Mouse (Mus musculus) stomach, embryonic 14.5 days (tissue): ENCODE results near the gene Fam124a. TPM values are rescaled to one million over a fixed set of nuclear protein-coding genes. Genes with fewer than 3 reads are reported as not detected.

Source experiments
- ATAC-seq: fragments of 200-750 bp; cut with Nextera tagmentation; 2 replicates; pipeline ENCODE4 v1.8.0; 2017; ENCODE audit warnings: low read depth, moderate TSS enrichment; ENCODE audit not compliant: insufficient number of reproducible peaks, insufficient read depth, low FRiP score
- H3K27ac ChIP-seq: fragments of 300-500 bp; sonication (generic); 2 replicates; pipeline ENCODE4 v1.5.1; 2014; ENCODE audit warnings: mild to moderate bottlenecking, low read length, moderate library complexity, mixed read lengths
- H3K27me3 ChIP-seq: fragments of 300-500 bp; sonication (generic); 2 replicates; pipeline ENCODE4 v1.6.1; 2014; ENCODE audit warnings: low read length, control low read depth, mixed read lengths; ENCODE audit not compliant: control insufficient read depth, insufficient read depth
- H3K36me3 ChIP-seq: fragments of 300-500 bp; sonication (generic); 2 replicates; pipeline ENCODE4 v1.6.1; 2014; ENCODE audit warnings: mild to moderate bottlenecking, control low read depth, low read length, moderate library complexity, mixed read lengths; ENCODE audit not compliant: control insufficient read depth, insufficient read depth
- H3K4me1 ChIP-seq: fragments of 300-500 bp; sonication (generic); 2 replicates; pipeline ENCODE4 v1.6.1; 2014; ENCODE audit warnings: low read length, control low read depth, mixed read lengths; ENCODE audit not compliant: control insufficient read depth, insufficient read depth
- H3K4me2 ChIP-seq: fragments of 300-500 bp; sonication (generic); replicated peaks from 2 replicates; pipeline ENCODE4 v1.6.1; 2014; ENCODE audit warnings: low read depth, low read length, control low read depth
- H3K4me3 ChIP-seq: fragments of 300-500 bp; sonication (generic); 2 replicates; pipeline ENCODE4 v1.5.1; 2014; ENCODE audit warnings: low read depth, low read length, control low read depth
- H3K9ac ChIP-seq: fragments of 300-500 bp; sonication (generic); replicated peaks from 2 replicates; pipeline ENCODE4 v1.6.1; 2014; ENCODE audit warnings: low read depth, mild to moderate bottlenecking, control low read depth, low read length, moderate library complexity, mixed read lengths
- H3K9me3 ChIP-seq: fragments of 300-500 bp; sonication (generic); 2 replicates; pipeline ENCODE4 v1.6.1; 2016; ENCODE audit warnings: low read depth, low read length, control low read depth; ENCODE audit not compliant: control insufficient read depth
- WGBS: fragments of 180-500 bp; shearing (Covaris S2); extraction: QIAGEN DNeasy Blood & Tissue Kit; methylation state at CpG from one replicate; pipeline ENCODE4 v1.1.7; 2014; 5-methylcytosine and 5-hydroxymethylcytosine counted together
- polyA plus RNA-seq: library from polyadenylated mRNA; unstranded; fragments of >200 nt; fragmentation: Nextera tagmentation; extraction: Ambion mirVana; gene quantifications from 2 replicates; pipeline ENCODE4 v1.2.1, GENCODE M21; 2014

Fam124a gene
- polyA plus RNA-seq, 1 experiment from 2014 or later: 3.5 TPM

- ATAC-seq: no peak
- Histone ChIP-seq H3K9ac (no peak overlapping the region), H3K9me3 (no peaks in the 10 kb centered on the region), H3K4me2 (no peak overlapping the region), H3K27me3 (no peaks in the 10 kb centered on the region), H3K36me3 (no peaks in the 10 kb centered on the region), H3K4me1 (no peaks in the 10 kb centered on the region), H3K4me3 (no peak overlapping the region), H3K27ac (no peak overlapping the region)
Measured at GRCm38 (mm10) chr14:62584637-62585036, 29.1 kb downstream of the Fam124a start.

GRCm38 (mm10) chr14:62585338-62585737 lies 29.8 kb downstream of the Fam124a start:
- H3K27ac ChIP-seq: no peak overlapping the region
- no peak overlapping the region for H3K4me3 ChIP-seq
- H3K9ac ChIP-seq: no peak overlapping the region
- no peaks in the 10 kb centered on the region for H3K36me3 ChIP-seq
- H3K27me3 ChIP-seq: no peaks in the 10 kb centered on the region
- H3K9me3 ChIP-seq: no peaks in the 10 kb centered on the region
- H3K4me1 ChIP-seq: no peaks in the 10 kb centered on the region
- H3K4me2 ChIP-seq: no peak overlapping the region
- no peak for ATAC-seq
- 34% methylated on average over 3 of the region's 3 CpGs for WGBS

- 72% methylated on average over 6 of the region's 6 CpGs for WGBS
- Histone ChIP-seq H3K27ac (no peak overlapping the region), H3K27me3 (no peaks in the 10 kb centered on the region), H3K4me1 (no peaks in the 10 kb centered on the region), H3K36me3 (no peaks in the 10 kb centered on the region), H3K9ac (no peak overlapping the region), H3K9me3 (no peaks in the 10 kb centered on the region), H3K4me3 (no peak overlapping the region), H3K4me2 (no peak overlapping the region)
- ATAC-seq: no peak
Measured at GRCm38 (mm10) chr14:62600109-62600522, 44.6 kb downstream of the Fam124a start.

- Histone ChIP-seq H3K4me1 (no peaks in the 10 kb centered on the region), H3K4me2 (no peak overlapping the region), H3K9ac (no peak overlapping the region), H3K27me3 (no peaks in the 10 kb centered on the region), H3K27ac (peak overlapping the region; percentile 55; the same call in 1 of the 2 replicates), H3K36me3 (no peaks in the 10 kb centered on the region), H3K4me3 (no peak overlapping the region), H3K9me3 (no peaks in the 10 kb centered on the region)
- no peak for ATAC-seq
- 64% methylated on average over 1 of the region's 1 CpGs for WGBS
Measured at GRCm38 (mm10) chr14:62602271-62602670, 46.7 kb downstream of the Fam124a start.

GRCm38 (mm10) chr14:62602869-62603268 lies 47.3 kb downstream of the Fam124a start:
- ATAC-seq: no peak
- no peak overlapping the region for H3K4me2 ChIP-seq
- peak overlapping the region; percentile 55; the same call in 1 of the 2 replicates for H3K27ac ChIP-seq
- H3K9me3 ChIP-seq: no peaks in the 10 kb centered on the region
- no peaks in the 10 kb centered on the region for H3K27me3 ChIP-seq
- no peaks in the 10 kb centered on the region for H3K36me3 ChIP-seq
- no peak overlapping the region for H3K9ac ChIP-seq
- WGBS: 86% methylated on average over 1 of the region's 1 CpGs
- no peak overlapping the region for H3K4me3 ChIP-seq
- no peaks in the 10 kb centered on the region for H3K4me1 ChIP-seq

- Histone ChIP-seq H3K27ac (no peak overlapping the region), H3K4me2 (no peak overlapping the region), H3K4me3 (no peak overlapping the region), H3K27me3 (no peaks in the 10 kb centered on the region), H3K4me1 (no peaks in the 10 kb centered on the region), H3K36me3 (no peaks in the 10 kb centered on the region), H3K9ac (no peak overlapping the region), H3K9me3 (no peaks in the 10 kb centered on the region)
- 79% methylated on average over 8 of the region's 8 CpGs for WGBS
- ATAC-seq: no peak
Measured at GRCm38 (mm10) chr14:62607791-62608196, 52.3 kb downstream of the Fam124a start.

- H3K9ac ChIP-seq: no peak overlapping the region
- WGBS: 68% methylated on average over 3 of the region's 3 CpGs
- no peak for ATAC-seq
Measured at GRCm38 (mm10) chr14:62609904-62610303, 54.4 kb downstream of the Fam124a start.

GRCm38 (mm10) chr14:62622393-62622792 lies 66.9 kb downstream of the Fam124a start:
- Histone ChIP-seq H3K4me3 (no peak overlapping the region), H3K36me3 (no peaks in the 10 kb centered on the region), H3K9me3 (no peaks in the 10 kb centered on the region), H3K9ac (no peak overlapping the region), H3K27ac (no peak overlapping the region), H3K4me2 (no peak overlapping the region), H3K4me1 (no peaks in the 10 kb centered on the region), H3K27me3 (no peaks in the 10 kb centered on the region)
- no peak for ATAC-seq
- 83% methylated on average over 3 of the region's 3 CpGs for WGBS

More at GRCm38 (mm10) chr14:62609904-62610303, 54.4 kb downstream of the Fam124a start:
- Histone ChIP-seq H3K36me3 (no peaks in the 10 kb centered on the region), H3K27me3 (no peaks in the 10 kb centered on the region), H3K4me3 (no peak overlapping the region), H3K4me2 (no peak overlapping the region), H3K27ac (no peak overlapping the region), H3K9me3 (no peaks in the 10 kb centered on the region), H3K4me1 (no peaks in the 10 kb centered on the region)

- Histone ChIP-seq H3K4me2 (no peak overlapping the region), H3K4me3 (no peak overlapping the region), H3K27me3 (no peaks in the 10 kb centered on the region), H3K9ac (no peak overlapping the region), H3K9me3 (no peaks in the 10 kb centered on the region), H3K36me3 (no peaks in the 10 kb centered on the region), H3K27ac (no peak overlapping the region), H3K4me1 (no peaks in the 10 kb centered on the region)
- WGBS: 90% methylated on average over 5 of the region's 5 CpGs
- no peak for ATAC-seq
Measured at GRCm38 (mm10) chr14:62627951-62628350, 72.4 kb downstream of the Fam124a start.
